Mouse (Mus musculus) CH12.LX (cell line): ENCODE measurements around the gene Rtp4.

Source experiments
- BHLHE40 ChIP-seq: IDR thresholded peaks from 2 replicates; pipeline ENCODE4 v1.6.1; 2011; ENCODE audit warnings: mild to moderate bottlenecking, low read depth, low read length, improper control_type of control experiment
- CHD1 ChIP-seq: IDR thresholded peaks from 2 replicates; pipeline ENCODE4 v1.6.1; 2012; ENCODE audit warnings: low read depth, low read length, improper control_type of control experiment, inconsistent platforms
- CHD2 ChIP-seq: IDR thresholded peaks from 2 replicates; pipeline ENCODE4 v1.6.1; 2011; ENCODE audit warnings: low read length, improper control_type of control experiment
- CTCF ChIP-seq, 2 experiments: IDR thresholded peaks in 1 of 2; conservative IDR thresholded peaks in 1 of 2; 2 replicates each; pipeline ENCODE4 v1.5.1; 2011 to 2012; ENCODE audit warnings: low read depth in 2 of 2, low read length in 2 of 2, improper control_type of control experiment in 1 of 2, inconsistent platforms in 1 of 2, mild to moderate bottlenecking in 1 of 2, moderate library complexity in 1 of 2
- EP300 ChIP-seq: IDR thresholded peaks from 2 replicates; pipeline ENCODE4 v1.6.1; 2011; ENCODE audit warnings: low read length, improper control_type of control experiment
- GABPA ChIP-seq: IDR thresholded peaks from 2 replicates; pipeline ENCODE4 v1.6.1; 2012; ENCODE audit warnings: low read depth, low read length, improper control_type of control experiment, inconsistent platforms; ENCODE audit not compliant: insufficient replicate concordance
- IRF4 ChIP-seq: IDR thresholded peaks from 2 replicates; pipeline ENCODE4 v1.6.1; 2014; ENCODE audit warnings: low read depth, mild to moderate bottlenecking, inconsistent platforms, low read length, improper control_type of control experiment
- MAX ChIP-seq: IDR thresholded peaks from 2 replicates; pipeline ENCODE4 v1.6.1; 2011; ENCODE audit warnings: low read length, improper control_type of control experiment
- MYC ChIP-seq: IDR thresholded peaks from 2 replicates; pipeline ENCODE4 v1.6.1; 2011; ENCODE audit warnings: low read depth, mild to moderate bottlenecking, improper control_type of control experiment, low read length
- NRF1 ChIP-seq: IDR thresholded peaks from 2 replicates; pipeline ENCODE4 v1.6.1; 2014; ENCODE audit warnings: low read depth, mild to moderate bottlenecking, inconsistent platforms, low read length, improper control_type of control experiment, moderate library complexity
- POLR2A ChIP-seq: IDR thresholded peaks from 2 replicates; pipeline ENCODE4 v1.6.1; 2011; ENCODE audit warnings: low read depth, mild to moderate bottlenecking, improper control_type of control experiment, low read length
- SIN3A ChIP-seq: IDR thresholded peaks from 2 replicates; pipeline ENCODE4 v1.6.1; 2012; ENCODE audit warnings: low read length, improper control_type of control experiment, inconsistent platforms
- TCF12 ChIP-seq: IDR thresholded peaks from 2 replicates; pipeline ENCODE4 v1.6.1; 2014; ENCODE audit warnings: low read depth, mild to moderate bottlenecking, inconsistent platforms, low read length, improper control_type of control experiment
- USF1 ChIP-seq: IDR thresholded peaks from 2 replicates; pipeline ENCODE4 v1.6.1; 2014; ENCODE audit warnings: low read depth, mild to moderate bottlenecking, inconsistent platforms, low read length, improper control_type of control experiment

- TF ChIP-seq CTCF (conservative IDR thresholded peaks at IDR 0.05 in 1 of 2, IDR thresholded peaks at IDR 0.05 in 1 of 2; ENCODE audit: low read depth in 2 of 2, low read length in 2 of 2) (no peak), IRF4 (no peak), CHD1 (no peak), BHLHE40 (no peak), TCF12 (no peak), MAX (no peak), MYC (no peak), NRF1 (no peak), POLR2A (no peak), USF1 (no peak), CHD2 (no peak), SIN3A (no peak), GABPA (no peak), EP300 (no peak)
Measured at GRCm38 (mm10) chr16:23500558-23500957, 19.5 kb upstream of the Rtp4 start.
